Mouse (Mus musculus) limb, embryonic 14.5 days (tissue): ENCODE measurements at regions not wholly inside any gene's neighbourhood (a gene's known extent, or its start where the extent isn't known, plus 50 kb on each side); places are given as distances from the start of the nearest gene placed in this dataset.
A peak's percentile ranks its signal among the peaks of the same experiment; 100 is the strongest.

ENCODE experiments used
- ATAC-seq: fragments of 200-750 bp; cut with Nextera tagmentation; 2 replicates; pipeline ENCODE4 v1.8.0; 2017; ENCODE audit warnings: low read depth, moderate number of reproducible peaks, moderate TSS enrichment; ENCODE audit not compliant: low FRiP score
- DNase-seq: peaks from one replicate; pipeline ENCODE4 v3.0.0-alpha.2; 2015; ENCODE audit warnings: low spot score
- H3K27ac ChIP-seq: fragments of 300-500 bp; sonication (generic); replicated peaks from 2 replicates; pipeline ENCODE4 v1.5.1; 2014; ENCODE audit warnings: low read depth, mild to moderate bottlenecking, low read length, moderate library complexity, mixed read lengths
- H3K27me3 ChIP-seq: fragments of 300-500 bp; sonication (generic); 2 replicates; pipeline ENCODE4 v1.6.1; 2014; ENCODE audit warnings: low read length, mixed read lengths; ENCODE audit not compliant: control insufficient read depth, insufficient read depth
- H3K36me3 ChIP-seq: fragments of 300-500 bp; sonication (generic); 2 replicates; pipeline ENCODE4 v1.6.1; 2014; ENCODE audit warnings: mild to moderate bottlenecking, low read length, moderate library complexity, mixed read lengths; ENCODE audit not compliant: control insufficient read depth, insufficient read depth
- H3K4me1 ChIP-seq: fragments of 300-500 bp; sonication (generic); 2 replicates; pipeline ENCODE4 v1.6.1; 2014; ENCODE audit warnings: antibody characterized with exemption, low read length, mixed read lengths; ENCODE audit not compliant: control insufficient read depth, insufficient read depth
- H3K4me2 ChIP-seq: fragments of 300-500 bp; sonication (generic); replicated peaks from 2 replicates; pipeline ENCODE4 v1.6.1; 2014; ENCODE audit warnings: low read depth, mild to moderate bottlenecking, low read length, moderate library complexity; ENCODE audit not compliant: severe bottlenecking
- H3K4me3 ChIP-seq: fragments of 300-500 bp; sonication (generic); replicated peaks from 2 replicates; pipeline ENCODE4 v1.5.1; 2014; ENCODE audit warnings: low read length
- H3K9ac ChIP-seq: fragments of 300-500 bp; sonication (generic); 2 replicates; pipeline ENCODE4 v1.6.1; 2014; ENCODE audit warnings: mild to moderate bottlenecking, low read depth, low read length, moderate library complexity; ENCODE audit not compliant: severe bottlenecking
- H3K9me3 ChIP-seq: fragments of 300-500 bp; sonication (generic); 2 replicates; pipeline ENCODE4 v1.6.1; 2016; ENCODE audit warnings: low read length; ENCODE audit not compliant: control insufficient read depth
- POLR2A ChIP-seq: fragments of 200-500 bp; IDR thresholded peaks from 2 replicates; pipeline ENCODE4 v1.8.0; 2012; ENCODE audit warnings: inconsistent platforms, mild to moderate bottlenecking, moderate library complexity, borderline replicate concordance; ENCODE audit not compliant: insufficient read depth, insufficient read length; ENCODE audit errors: extremely low read depth
- WGBS: fragments of 180-500 bp; shearing (Covaris S2); extraction: QIAGEN DNeasy Blood & Tissue Kit; methylation state at CpG from one replicate; pipeline ENCODE4 v1.1.7; 2014; 5-methylcytosine and 5-hydroxymethylcytosine counted together

GRCm38 (mm10) chr1:191470190-191470985 lies 67.3 kb upstream of the Ppp2r5a start:
- ATAC-seq (0 out of 2 replicates have a peak, but pooled peaks have one; percentile 37), DNase-seq (peak; percentile 49)
- H3K4me3 ChIP-seq: no peak overlapping the region
- H3K27ac ChIP-seq: no peak overlapping the region
- H3K4me2 ChIP-seq: no peak overlapping the region
- H3K27me3 ChIP-seq: no peaks in the 10 kb centered on the region
- TF ChIP-seq POLR2A: no peak
- H3K9me3 ChIP-seq: no peaks in the 10 kb centered on the region
- no peaks in the 10 kb centered on the region for H3K36me3 ChIP-seq
- WGBS: 35% methylated on average over 13 of the region's 13 CpGs
- H3K9ac ChIP-seq: no peak overlapping the region
- no peaks in the 10 kb centered on the region for H3K4me1 ChIP-seq

- H3K9me3 ChIP-seq: no peaks in the 10 kb centered on the region
- no peak for ATAC-seq
Measured at GRCm38 (mm10) chr1:191468837-191469529, 65.9 kb upstream of the Ppp2r5a start.

GRCm38 (mm10) chr1:191466261-191466660 lies 63.2 kb upstream of the Ppp2r5a start:
- Histone ChIP-seq H3K27ac (no peak overlapping the region), H3K27me3 (no peaks in the 10 kb centered on the region), H3K9ac (no peak overlapping the region), H3K4me3 (no peak overlapping the region), H3K9me3 (no peaks in the 10 kb centered on the region), H3K4me1 (peaks cover 8% of the 10 kb centered on the region), H3K36me3 (no peaks in the 10 kb centered on the region), H3K4me2 (no peak overlapping the region)
- 89% methylated on average over 3 of the region's 3 CpGs for WGBS
- TF ChIP-seq POLR2A: no peak
- DNase-seq: no peak
- no peak for ATAC-seq

More at GRCm38 (mm10) chr1:191468837-191469529, 65.9 kb upstream of the Ppp2r5a start:
- no peak for DNase-seq
- 56% methylated on average over 4 of the region's 4 CpGs for WGBS
- H3K4me1 ChIP-seq: no peaks in the 10 kb centered on the region
- H3K4me3 ChIP-seq: no peak overlapping the region
- no peaks in the 10 kb centered on the region for H3K36me3 ChIP-seq
- no peak overlapping the region for H3K4me2 ChIP-seq
- no peak overlapping the region for H3K9ac ChIP-seq
- no peak for TF ChIP-seq POLR2A
- no peaks in the 10 kb centered on the region for H3K27me3 ChIP-seq
- no peak overlapping the region for H3K27ac ChIP-seq

- no peak for TF ChIP-seq POLR2A
- no peak overlapping the region for H3K4me2 ChIP-seq
- no peak overlapping the region for H3K4me3 ChIP-seq
- 92% methylated on average over 4 of the region's 4 CpGs for WGBS
- no peaks in the 10 kb centered on the region for H3K27me3 ChIP-seq
- ATAC-seq (no peak), DNase-seq (no peak)
- no peak overlapping the region for H3K9ac ChIP-seq
- no peaks in the 10 kb centered on the region for H3K9me3 ChIP-seq
- peaks cover 8% of the 10 kb centered on the region for H3K4me1 ChIP-seq
- no peak overlapping the region for H3K27ac ChIP-seq
- H3K36me3 ChIP-seq: no peaks in the 10 kb centered on the region
Measured at GRCm38 (mm10) chr1:191465723-191466122, 62.7 kb upstream of the Ppp2r5a start.

- Histone ChIP-seq H3K27me3 (no peaks in the 10 kb centered on the region), H3K4me2 (no peak overlapping the region), H3K36me3 (no peaks in the 10 kb centered on the region), H3K4me3 (no peak overlapping the region), H3K9ac (no peak overlapping the region), H3K9me3 (no peaks in the 10 kb centered on the region), H3K4me1 (peaks cover 8% of the 10 kb centered on the region), H3K27ac (no peak overlapping the region)
- no peak for DNase-seq
- TF ChIP-seq POLR2A: no peak
- ATAC-seq: no peak
- 62% methylated on average over 2 of the region's 2 CpGs for WGBS
Measured at GRCm38 (mm10) chr1:191465170-191465569, 62.1 kb upstream of the Ppp2r5a start.
